Mouse (Mus musculus): ENCODE data around the gene Sec16a.

DNA sequence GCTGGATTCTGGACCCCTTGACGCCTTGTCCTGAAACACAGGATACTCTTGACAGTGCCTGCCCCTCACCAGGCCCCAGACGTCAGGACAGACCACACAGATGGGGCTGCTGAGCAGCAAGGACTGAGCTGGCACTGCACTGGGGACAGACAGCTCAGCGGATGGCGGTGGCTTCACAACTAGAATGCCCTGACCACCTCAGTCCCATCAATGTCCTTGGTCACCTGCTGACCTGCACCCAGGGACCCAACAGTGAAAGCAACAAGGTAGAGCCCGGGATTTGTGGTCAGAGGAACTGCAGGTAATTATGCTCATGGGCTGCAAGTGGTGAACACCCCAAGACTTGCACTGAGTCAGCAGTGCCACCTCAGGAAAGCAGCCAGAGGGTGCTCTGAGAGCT lies 82.0 kb downstream of the Sec16a start:
- no peak for TF ChIP-seq CTCF (IDR thresholded peaks at IDR 0.05; ENCODE audit: low read depth, low read length)
- no peak for TF ChIP-seq POLR2A (IDR thresholded peaks at IDR 0.05; ENCODE audit: extremely low read depth, insufficient read depth, low read length)

Data from liver, adult 2 months (tissue).